Mouse (Mus musculus): ENCODE results near the gene Trabd2b.

DNA sequence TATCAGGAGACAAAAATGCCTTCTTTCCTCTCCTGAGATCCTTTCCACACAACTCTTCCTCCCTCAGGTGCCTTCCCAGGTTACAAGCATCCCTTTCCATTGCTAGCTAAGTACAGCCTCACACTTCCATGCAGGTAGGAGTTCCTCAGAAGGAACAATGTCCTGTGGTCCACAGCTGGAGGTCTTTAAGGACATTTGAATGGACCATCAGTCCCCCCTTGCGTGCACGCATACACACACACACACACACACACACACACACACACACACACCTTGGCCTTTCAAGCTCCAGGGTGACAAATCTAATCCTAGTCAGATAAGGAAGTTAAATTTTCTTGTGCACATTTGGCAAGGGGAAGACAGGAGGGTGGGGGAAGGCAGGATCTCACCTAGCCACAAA is 36.9 kb upstream of the Trabd2b start:
- TF ChIP-seq CTCF (IDR thresholded peaks at IDR 0.05; ENCODE audit: low read depth) (no peak), EP300 (IDR thresholded peaks at IDR 0.05; ENCODE audit: low read depth) (no peak)

Measured in heart, postnatal 0 days (tissue).